Mouse (Mus musculus): ENCODE measurements around the gene Arl10.

The Arl10 gene

GRCm38 (mm10) chr13:54616307-54616706, 41.5 kb downstream of the Arl10 start:
- no peak for DNase-seq (ENCODE audit: extremely low spot score, low spot score)

GRCm38 (mm10) chr13:54616998-54617397, 42.2 kb downstream of the Arl10 start:
- no peak for DNase-seq (ENCODE audit: extremely low spot score, low spot score)

GRCm38 (mm10) chr13:54621155-54621932, 46.5 kb downstream of the Arl10 start, which contains the start of gene Faf2:
Gene Faf2, plus strand, starts transcription at chr13:54621784.
- DNase-seq (ENCODE audit: extremely low spot score, low spot score): peak; percentile 100

- DNase-seq (ENCODE audit: extremely low spot score, low spot score): no peak
Measured at GRCm38 (mm10) chr13:54621960-54622521, 47.2 kb downstream of the Arl10 start.

GRCm38 (mm10) chr13:54629128-54629527, 54.3 kb downstream of the Arl10 start:
- no peak for DNase-seq (ENCODE audit: extremely low spot score, low spot score)
